Mouse (Mus musculus): Measurements from ENCODE around the gene Mfap1b. TPM values are rescaled to one million over a fixed set of nuclear protein-coding genes. Genes with fewer than 3 reads are reported as not detected.

Gene Mfap1b
- polyA plus RNA-seq, 1 experiment from 2014 or later, result 48.6 TPM

GRCm38 (mm10) chr2:121452990-121453389 is 20.9 kb downstream of the Mfap1b start, which contains the start of gene Hypk:
Hypk (plus strand) TSS chr2:121453290.
- no peak for ATAC-seq (ENCODE audit: insufficient read depth, low FRiP score)
- Histone ChIP-seq H3K27ac (ENCODE audit: low read length) (no peak within 1 kb of the TSS), H3K27me3 (ENCODE audit: control insufficient read depth, insufficient read depth, low read length) (no peaks in the 10 kb centered on the region), H3K4me1 (ENCODE audit: control insufficient read depth, insufficient read depth, low read length) (peaks cover 32% of the 10 kb centered on the region), H3K4me2 (ENCODE audit: low read depth, low read length) (no peak within 1 kb of the TSS), H3K4me3 (replicated peaks; ENCODE audit: low read length) (no peak within 1 kb of the TSS), H3K9ac (ENCODE audit: low read length) (0 out of 2 replicates have a peak within 1 kb of the TSS, but pooled peaks have one; percentile 22), H3K36me3 (ENCODE audit: control insufficient read depth, insufficient read depth, low read length) (no peaks in the 10 kb centered on the region), H3K9me3 (replicated peaks; ENCODE audit: control insufficient read depth, low read length) (no peaks in the 10 kb centered on the region)
- 65% methylated on average over 4 of the region's 4 CpGs for WGBS

DNA sequence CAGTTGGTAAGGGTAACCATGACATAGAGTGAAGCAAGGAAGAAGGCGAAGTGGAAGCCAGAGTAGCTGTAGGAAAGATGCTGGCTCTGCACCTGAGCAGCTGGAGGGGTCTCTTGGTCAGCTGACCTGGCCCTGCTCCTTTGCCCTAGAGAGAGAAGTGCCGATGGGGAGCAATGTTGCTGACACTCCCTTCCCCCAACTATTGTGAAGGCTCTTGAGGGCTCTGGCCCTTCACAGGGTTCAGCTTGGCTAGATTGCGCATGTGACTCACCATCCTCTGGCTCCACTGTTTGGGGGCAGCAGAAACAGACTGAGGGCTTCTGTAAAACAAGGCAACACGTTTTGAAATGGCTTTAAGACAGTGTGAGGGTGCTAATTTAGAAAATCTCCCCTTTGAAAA is 21.5 kb downstream of the Mfap1b start:
- peaks cover 28% of the 10 kb centered on the region for H3K4me1 ChIP-seq (ENCODE audit: control insufficient read depth, insufficient read depth, low read length)
- H3K27me3 ChIP-seq (ENCODE audit: control insufficient read depth, insufficient read depth, low read length), result no peaks in the 10 kb centered on the region
- no peaks in the 10 kb centered on the region for H3K9me3 ChIP-seq (replicated peaks; ENCODE audit: control insufficient read depth, low read length)
- ATAC-seq (ENCODE audit: insufficient read depth, low FRiP score), result no peak
- H3K9ac ChIP-seq (ENCODE audit: low read length), result 0 out of 2 replicates have a peak overlapping the region, but pooled peaks have one; percentile 22
- H3K27ac ChIP-seq (ENCODE audit: low read length), result no peak overlapping the region
- no peaks in the 10 kb centered on the region for H3K36me3 ChIP-seq (ENCODE audit: control insufficient read depth, insufficient read depth, low read length)
- WGBS, result 77% methylated on average over 4 of the region's 4 CpGs
- H3K4me2 ChIP-seq (ENCODE audit: low read depth, low read length), result no peak overlapping the region
- H3K4me3 ChIP-seq (replicated peaks; ENCODE audit: low read length), result no peak overlapping the region

- Histone ChIP-seq H3K4me3 (replicated peaks; ENCODE audit: low read length) (peak overlapping the region; percentile 94), H3K9ac (ENCODE audit: low read length) (peak overlapping the region; percentile 96), H3K4me2 (ENCODE audit: low read depth, low read length) (peak overlapping the region; percentile 91), H3K27ac (ENCODE audit: low read length) (peak overlapping the region; percentile 96), H3K27me3 (ENCODE audit: control insufficient read depth, insufficient read depth, low read length) (no peaks in the 10 kb centered on the region), H3K9me3 (replicated peaks; ENCODE audit: control insufficient read depth, low read length) (no peaks in the 10 kb centered on the region), H3K36me3 (ENCODE audit: control insufficient read depth, insufficient read depth, low read length) (no peaks in the 10 kb centered on the region), H3K4me1 (ENCODE audit: control insufficient read depth, insufficient read depth, low read length) (peaks cover 22% of the 10 kb centered on the region; the same call in 1 of the 2 replicates)
- no peak for ATAC-seq (ENCODE audit: insufficient read depth, low FRiP score)
- 1% methylated on average over 7 of the region's 7 CpGs for WGBS
Measured at GRCm38 (mm10) chr2:121450093-121450492, 23.8 kb downstream of the Mfap1b start.

- WGBS, result under 1% methylated on average over 54 of the region's 54 CpGs
- Histone ChIP-seq H3K4me1 (ENCODE audit: control insufficient read depth, insufficient read depth, low read length) (peaks cover 22% of the 10 kb centered on the region; the same call in 1 of the 2 replicates), H3K9me3 (replicated peaks; ENCODE audit: control insufficient read depth, low read length) (no peaks in the 10 kb centered on the region), H3K36me3 (ENCODE audit: control insufficient read depth, insufficient read depth, low read length) (no peaks in the 10 kb centered on the region), H3K27ac (ENCODE audit: low read length) (peak overlapping the region; percentile 96), H3K4me3 (replicated peaks; ENCODE audit: low read length) (peak overlapping the region; percentile 94), H3K9ac (ENCODE audit: low read length) (peak overlapping the region; percentile 96), H3K27me3 (ENCODE audit: control insufficient read depth, insufficient read depth, low read length) (no peaks in the 10 kb centered on the region), H3K4me2 (ENCODE audit: low read depth, low read length) (peak overlapping the region; percentile 91)
- ATAC-seq (ENCODE audit: insufficient read depth, low FRiP score), result no peak; the same call in 1 of the 2 replicates
Measured at GRCm38 (mm10) chr2:121449545-121450011, 24.3 kb downstream of the Mfap1b start.

- Histone ChIP-seq H3K4me3 (replicated peaks; ENCODE audit: low read length) (peak within 1 kb of the TSS; percentile 94), H3K27ac (ENCODE audit: low read length) (peak within 1 kb of the TSS; percentile 97), H3K9ac (ENCODE audit: low read length) (peak within 1 kb of the TSS; percentile 96), H3K27me3 (ENCODE audit: control insufficient read depth, insufficient read depth, low read length) (no peaks in the 10 kb centered on the region), H3K36me3 (ENCODE audit: control insufficient read depth, insufficient read depth, low read length) (no peaks in the 10 kb centered on the region), H3K4me2 (ENCODE audit: low read depth, low read length) (peak within 1 kb of the TSS; percentile 91), H3K4me1 (ENCODE audit: control insufficient read depth, insufficient read depth, low read length) (peaks cover 22% of the 10 kb centered on the region; the same call in 1 of the 2 replicates), H3K9me3 (replicated peaks; ENCODE audit: control insufficient read depth, low read length) (no peaks in the 10 kb centered on the region)
- under 1% methylated on average over 68 of the region's 74 CpGs for WGBS
- peak; percentile 98 for ATAC-seq (ENCODE audit: insufficient read depth, low FRiP score)
Measured at GRCm38 (mm10) chr2:121448739-121449535, 24.9 kb downstream of the Mfap1b start, which contains the start of gene Serf2. Serf2 (plus strand) TSS chr2:121449195.

DNA sequence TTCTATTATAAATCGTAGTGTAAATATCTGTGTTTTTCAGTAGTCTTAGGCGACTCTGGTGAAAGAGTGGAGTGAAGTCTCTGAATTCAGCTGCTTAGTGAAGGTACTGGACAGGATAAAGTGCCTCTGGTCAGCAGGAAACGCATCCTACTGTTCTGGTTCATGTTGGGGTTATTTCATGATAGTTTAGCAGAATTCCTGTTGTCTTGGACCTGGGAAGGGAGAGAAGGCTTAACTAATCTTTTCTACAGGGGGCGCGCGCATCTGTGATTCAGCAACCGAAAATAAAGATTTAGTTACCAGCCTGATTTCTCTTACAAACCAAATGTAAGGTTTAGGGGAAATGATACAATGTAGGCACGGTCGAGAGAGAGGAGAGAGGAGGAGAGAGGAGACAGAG is 25.7 kb downstream of the Mfap1b start:
- H3K4me3 ChIP-seq (replicated peaks; ENCODE audit: low read length), result peak overlapping the region; percentile 94
- peaks cover 21% of the 10 kb centered on the region; the same call in 1 of the 2 replicates for H3K4me1 ChIP-seq (ENCODE audit: control insufficient read depth, insufficient read depth, low read length)
- 12% methylated on average over 9 of the region's 9 CpGs for WGBS
- peak overlapping the region; percentile 78 for H3K4me2 ChIP-seq (ENCODE audit: low read depth, low read length)
- H3K27ac ChIP-seq (ENCODE audit: low read length), result peak overlapping the region; percentile 97
- H3K9me3 ChIP-seq (replicated peaks; ENCODE audit: control insufficient read depth, low read length), result no peaks in the 10 kb centered on the region
- ATAC-seq (ENCODE audit: insufficient read depth, low FRiP score), result no peak
- peak overlapping the region; percentile 74 for H3K9ac ChIP-seq (ENCODE audit: low read length)
- no peaks in the 10 kb centered on the region for H3K36me3 ChIP-seq (ENCODE audit: control insufficient read depth, insufficient read depth, low read length)
- H3K27me3 ChIP-seq (ENCODE audit: control insufficient read depth, insufficient read depth, low read length), result no peaks in the 10 kb centered on the region

GRCm38 (mm10) chr2:121447006-121447405 is 26.9 kb downstream of the Mfap1b start:
- no peaks in the 10 kb centered on the region for H3K36me3 ChIP-seq (ENCODE audit: control insufficient read depth, insufficient read depth, low read length)
- no peak for ATAC-seq (ENCODE audit: insufficient read depth, low FRiP score)
- H3K9ac ChIP-seq (ENCODE audit: low read length), result no peak overlapping the region
- peaks cover 18% of the 10 kb centered on the region for H3K4me1 ChIP-seq (ENCODE audit: control insufficient read depth, insufficient read depth, low read length)
- H3K4me2 ChIP-seq (ENCODE audit: low read depth, low read length), result no peak overlapping the region
- H3K4me3 ChIP-seq (replicated peaks; ENCODE audit: low read length), result no peak overlapping the region
- no peaks in the 10 kb centered on the region for H3K27me3 ChIP-seq (ENCODE audit: control insufficient read depth, insufficient read depth, low read length)
- no peaks in the 10 kb centered on the region for H3K9me3 ChIP-seq (replicated peaks; ENCODE audit: control insufficient read depth, low read length)
- 72% methylated on average over 3 of the region's 3 CpGs for WGBS
- H3K27ac ChIP-seq (ENCODE audit: low read length), result no peak overlapping the region

DNA sequence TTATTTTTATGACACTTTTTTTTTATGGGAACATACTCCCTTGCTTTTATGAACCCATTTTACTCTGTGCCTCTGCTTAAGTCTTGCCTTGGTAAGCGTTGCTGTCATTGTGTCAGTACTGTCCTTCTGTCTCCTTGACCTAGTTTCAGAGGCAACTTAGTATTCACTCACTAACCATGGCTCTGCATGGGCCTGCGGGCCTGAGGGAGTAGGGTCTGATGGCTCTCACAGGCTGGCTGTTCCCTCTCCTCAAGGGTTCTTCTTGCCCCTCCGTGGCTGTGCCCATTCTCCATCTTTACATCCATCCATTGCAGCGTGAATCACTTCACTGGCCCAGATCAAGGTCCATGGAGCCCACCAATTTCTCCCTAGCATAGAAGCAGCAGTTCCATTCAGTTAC is 27.4 kb downstream of the Mfap1b start:
- H3K4me1 ChIP-seq (ENCODE audit: control insufficient read depth, insufficient read depth, low read length), result peaks cover 22% of the 10 kb centered on the region
- H3K36me3 ChIP-seq (ENCODE audit: control insufficient read depth, insufficient read depth, low read length), result no peaks in the 10 kb centered on the region
- no peaks in the 10 kb centered on the region for H3K27me3 ChIP-seq (ENCODE audit: control insufficient read depth, insufficient read depth, low read length)
- ATAC-seq (ENCODE audit: insufficient read depth, low FRiP score), result no peak
- H3K9ac ChIP-seq (ENCODE audit: low read length), result no peak overlapping the region
- no peak overlapping the region for H3K4me2 ChIP-seq (ENCODE audit: low read depth, low read length)
- WGBS, result 86% methylated on average over 4 of the region's 4 CpGs
- H3K4me3 ChIP-seq (replicated peaks; ENCODE audit: low read length), result no peak overlapping the region
- no peak overlapping the region for H3K27ac ChIP-seq (ENCODE audit: low read length)
- H3K9me3 ChIP-seq (replicated peaks; ENCODE audit: control insufficient read depth, low read length), result no peaks in the 10 kb centered on the region

GRCm38 (mm10) chr2:121445117-121445516 is 28.8 kb downstream of the Mfap1b start:
- H3K9ac ChIP-seq (ENCODE audit: low read length), result no peak overlapping the region
- H3K4me1 ChIP-seq (ENCODE audit: control insufficient read depth, insufficient read depth, low read length), result peaks cover 11% of the 10 kb centered on the region
- H3K27me3 ChIP-seq (ENCODE audit: control insufficient read depth, insufficient read depth, low read length), result no peaks in the 10 kb centered on the region
- no peak overlapping the region for H3K4me2 ChIP-seq (ENCODE audit: low read depth, low read length)
- no peak overlapping the region for H3K4me3 ChIP-seq (replicated peaks; ENCODE audit: low read length)
- no peaks in the 10 kb centered on the region for H3K9me3 ChIP-seq (replicated peaks; ENCODE audit: control insufficient read depth, low read length)
- 77% methylated on average over 3 of the region's 3 CpGs for WGBS
- no peaks in the 10 kb centered on the region for H3K36me3 ChIP-seq (ENCODE audit: control insufficient read depth, insufficient read depth, low read length)
- no peak for ATAC-seq (ENCODE audit: insufficient read depth, low FRiP score)
- H3K27ac ChIP-seq (ENCODE audit: low read length), result no peak overlapping the region
